Mouse (Mus musculus) lung, embryonic 15.5 days (tissue): ENCODE data around the gene Dnah2. TPM values are rescaled to one million over a fixed set of nuclear protein-coding genes. Genes with fewer than 3 reads are reported as not detected.

Experiments
- ATAC-seq: fragments of 200-750 bp; cut with Nextera tagmentation; 2 replicates; pipeline ENCODE4 v1.8.0; 2017; ENCODE audit warnings: moderate number of reproducible peaks, borderline replicate concordance; ENCODE audit not compliant: low FRiP score, low TSS enrichment; ENCODE audit errors: extremely low read depth
- H3K27ac ChIP-seq: fragments of 300-500 bp; sonication (generic); 2 replicates; pipeline ENCODE4 v1.5.1; 2015; ENCODE audit warnings: moderate library complexity, mild to moderate bottlenecking, inconsistent platforms
- H3K27me3 ChIP-seq: fragments of 300-500 bp; sonication (generic); 2 replicates; pipeline ENCODE4 v1.6.1; 2015; ENCODE audit warnings: inconsistent platforms
- H3K36me3 ChIP-seq: fragments of 300-500 bp; sonication (generic); 2 replicates; pipeline ENCODE4 v1.6.1; 2015; ENCODE audit warnings: inconsistent platforms
- H3K4me1 ChIP-seq: fragments of 300-500 bp; sonication (generic); 2 replicates; pipeline ENCODE4 v1.6.1; 2015; ENCODE audit warnings: inconsistent platforms
- H3K4me2 ChIP-seq: fragments of 300-500 bp; sonication (generic); 2 replicates; pipeline ENCODE4 v1.6.1; 2015; ENCODE audit warnings: inconsistent platforms, mild to moderate bottlenecking, moderate library complexity
- H3K4me3 ChIP-seq: fragments of 300-500 bp; sonication (generic); 2 replicates; pipeline ENCODE4 v1.5.1; 2015; ENCODE audit warnings: mild to moderate bottlenecking, inconsistent platforms
- H3K9ac ChIP-seq: fragments of 300-500 bp; sonication (generic); 2 replicates; pipeline ENCODE4 v1.6.1; 2015; ENCODE audit warnings: inconsistent platforms
- H3K9me3 ChIP-seq: fragments of 300-500 bp; sonication (generic); 2 replicates; pipeline ENCODE4 v1.6.1; 2016; ENCODE audit warnings: inconsistent platforms
- WGBS: fragments of 180-500 bp; shearing (Covaris S2); methylation state at CpG from one replicate; pipeline ENCODE4 v1.1.7; 2015; 5-methylcytosine and 5-hydroxymethylcytosine counted together
- polyA plus RNA-seq: library from polyadenylated mRNA; unstranded; fragments of >200 nt; fragmentation: Nextera tagmentation; extraction: Ambion mirVana; gene quantifications from 2 replicates; pipeline ENCODE4 v1.2.1, GENCODE M21; 2015

Gene Dnah2
- 1.1 and 1.2 TPM in 2 replicates for polyA plus RNA-seq

GRCm38 (mm10) chr11:69549060-69549656 lies at the start of gene Dnah2:
Gene Dnah2, minus strand, starts transcription at chr11:69549110.
- Histone ChIP-seq H3K4me1 (peaks cover 11% of the 10 kb centered on the region), H3K4me2 (no peak within 1 kb of the TSS), H3K4me3 (no peak within 1 kb of the TSS), H3K9ac (no peak within 1 kb of the TSS), H3K36me3 (no peaks in the 10 kb centered on the region), H3K27ac (no peak within 1 kb of the TSS), H3K9me3 (no peaks in the 10 kb centered on the region), H3K27me3 (peaks cover 11% of the 10 kb centered on the region)
- ATAC-seq: no peak
- WGBS: 29% methylated on average over 12 of the region's 12 CpGs

GRCm38 (mm10) chr11:69594853-69595252 lies 45.9 kb upstream of the Dnah2 start:
- no peak for ATAC-seq
- no peak overlapping the region for H3K4me2 ChIP-seq
- WGBS: 93% methylated on average over 6 of the region's 6 CpGs
- H3K9me3 ChIP-seq: no peaks in the 10 kb centered on the region
- no peak overlapping the region for H3K4me3 ChIP-seq
- H3K27ac ChIP-seq: no peak overlapping the region
- H3K4me1 ChIP-seq: peaks cover 8% of the 10 kb centered on the region
- peaks cover 33% of the 10 kb centered on the region for H3K36me3 ChIP-seq
- no peak overlapping the region for H3K9ac ChIP-seq
- no peaks in the 10 kb centered on the region for H3K27me3 ChIP-seq

- H3K4me1 ChIP-seq: no peaks in the 10 kb centered on the region
- WGBS: 79% methylated on average over 4 of the region's 4 CpGs
- no peak overlapping the region for H3K4me3 ChIP-seq
- H3K27me3 ChIP-seq: no peaks in the 10 kb centered on the region
- H3K9ac ChIP-seq: no peak overlapping the region
- no peak overlapping the region for H3K27ac ChIP-seq
- H3K4me2 ChIP-seq: no peak overlapping the region
- H3K36me3 ChIP-seq: peaks cover 53% of the 10 kb centered on the region
- no peak for ATAC-seq
- H3K9me3 ChIP-seq: no peaks in the 10 kb centered on the region
Measured at GRCm38 (mm10) chr11:69592799-69593198, 43.9 kb upstream of the Dnah2 start.

GRCm38 (mm10) chr11:69591899-69592637 lies 43.2 kb upstream of the Dnah2 start:
- no peak overlapping the region for H3K9ac ChIP-seq
- H3K27me3 ChIP-seq: no peaks in the 10 kb centered on the region
- no peak overlapping the region for H3K4me2 ChIP-seq
- no peak; the same call in 1 of the 2 replicates for ATAC-seq
- H3K27ac ChIP-seq: no peak overlapping the region
- no peaks in the 10 kb centered on the region for H3K4me1 ChIP-seq
- H3K4me3 ChIP-seq: no peak overlapping the region
- peaks cover 60% of the 10 kb centered on the region for H3K36me3 ChIP-seq
- 72% methylated on average over 7 of the region's 7 CpGs for WGBS
- no peaks in the 10 kb centered on the region for H3K9me3 ChIP-seq

GRCm38 (mm10) chr11:69591424-69591823 lies 42.5 kb upstream of the Dnah2 start:
- no peaks in the 10 kb centered on the region for H3K4me1 ChIP-seq
- no peak overlapping the region for H3K4me3 ChIP-seq
- H3K9ac ChIP-seq: no peak overlapping the region
- H3K36me3 ChIP-seq: peaks cover 61% of the 10 kb centered on the region
- no peak overlapping the region for H3K27ac ChIP-seq
- no peaks in the 10 kb centered on the region for H3K9me3 ChIP-seq
- WGBS: 78% methylated on average over 3 of the region's 3 CpGs
- no peaks in the 10 kb centered on the region for H3K27me3 ChIP-seq
- ATAC-seq: no peak
- no peak overlapping the region for H3K4me2 ChIP-seq

- H3K4me1 ChIP-seq: no peaks in the 10 kb centered on the region
- WGBS: 90% methylated on average over 8 of the region's 8 CpGs
- H3K4me2 ChIP-seq: no peak overlapping the region
- H3K27me3 ChIP-seq: no peaks in the 10 kb centered on the region
- H3K9ac ChIP-seq: no peak overlapping the region
- no peak overlapping the region for H3K4me3 ChIP-seq
- ATAC-seq: no peak
- no peak overlapping the region for H3K27ac ChIP-seq
- peaks cover 61% of the 10 kb centered on the region for H3K36me3 ChIP-seq
- no peaks in the 10 kb centered on the region for H3K9me3 ChIP-seq
Measured at GRCm38 (mm10) chr11:69590622-69591021, 41.7 kb upstream of the Dnah2 start.

GRCm38 (mm10) chr11:69589207-69589834 lies 40.4 kb upstream of the Dnah2 start:
- no peak overlapping the region for H3K9ac ChIP-seq
- no peak for ATAC-seq
- no peak overlapping the region for H3K4me2 ChIP-seq
- H3K27ac ChIP-seq: no peak overlapping the region
- no peaks in the 10 kb centered on the region for H3K4me1 ChIP-seq
- no peaks in the 10 kb centered on the region for H3K9me3 ChIP-seq
- no peaks in the 10 kb centered on the region for H3K27me3 ChIP-seq
- H3K4me3 ChIP-seq: no peak overlapping the region
- H3K36me3 ChIP-seq: peaks cover 61% of the 10 kb centered on the region
- WGBS: 86% methylated on average over 22 of the region's 22 CpGs

- WGBS: 71% methylated on average over 7 of the region's 7 CpGs
- no peak overlapping the region for H3K9ac ChIP-seq
- H3K36me3 ChIP-seq: peaks cover 38% of the 10 kb centered on the region
- no peak overlapping the region for H3K4me3 ChIP-seq
- H3K4me2 ChIP-seq: no peak overlapping the region
- H3K27ac ChIP-seq: no peak overlapping the region
- no peak for ATAC-seq
- H3K9me3 ChIP-seq: no peaks in the 10 kb centered on the region
- H3K4me1 ChIP-seq: peaks cover 8% of the 10 kb centered on the region
- no peaks in the 10 kb centered on the region for H3K27me3 ChIP-seq
Measured at GRCm38 (mm10) chr11:69585718-69586325, 36.9 kb upstream of the Dnah2 start.

- 90% methylated on average over 13 of the region's 13 CpGs for WGBS
- Histone ChIP-seq H3K9ac (no peak overlapping the region), H3K9me3 (no peaks in the 10 kb centered on the region), H3K4me2 (no peak overlapping the region), H3K27me3 (no peaks in the 10 kb centered on the region), H3K27ac (no peak overlapping the region), H3K36me3 (peaks cover 29% of the 10 kb centered on the region), H3K4me1 (peaks cover 8% of the 10 kb centered on the region), H3K4me3 (no peak overlapping the region)
- ATAC-seq: no peak
Measured at GRCm38 (mm10) chr11:69584937-69585336, 36.0 kb upstream of the Dnah2 start.

- H3K9ac ChIP-seq: no peak overlapping the region
- H3K4me2 ChIP-seq: no peak overlapping the region
- H3K4me3 ChIP-seq: no peak overlapping the region
- H3K9me3 ChIP-seq: no peaks in the 10 kb centered on the region
- WGBS: 76% methylated on average over 7 of the region's 7 CpGs
- H3K4me1 ChIP-seq: peaks cover 12% of the 10 kb centered on the region
- peaks cover 20% of the 10 kb centered on the region for H3K36me3 ChIP-seq
- no peaks in the 10 kb centered on the region for H3K27me3 ChIP-seq
- H3K27ac ChIP-seq: no peak overlapping the region
- no peak for ATAC-seq
Measured at GRCm38 (mm10) chr11:69584008-69584407, 35.1 kb upstream of the Dnah2 start.

- WGBS: 64% methylated on average over 9 of the region's 9 CpGs
Measured at GRCm38 (mm10) chr11:69582230-69582805, 33.4 kb upstream of the Dnah2 start.

More at GRCm38 (mm10) chr11:69582230-69582805, 33.4 kb upstream of the Dnah2 start:
- H3K27me3 ChIP-seq: no peaks in the 10 kb centered on the region
- peak overlapping the region; percentile 70 for H3K9ac ChIP-seq
- H3K4me3 ChIP-seq: peak overlapping the region; percentile 81
- peak overlapping the region; percentile 87 for H3K4me2 ChIP-seq
- H3K9me3 ChIP-seq: no peaks in the 10 kb centered on the region
- no peak for ATAC-seq
- H3K4me1 ChIP-seq: peaks cover 26% of the 10 kb centered on the region
- H3K27ac ChIP-seq: no peak overlapping the region
- peaks cover 3% of the 10 kb centered on the region; the same call in 1 of the 2 replicates for H3K36me3 ChIP-seq
